Mouse (Mus musculus) gastrocnemius, postnatal 4 days (tissue): Measurements from ENCODE around the gene Abcc3. TPM values are rescaled to one million over a fixed set of nuclear protein-coding genes. Genes with fewer than 3 reads are reported as not detected.

Experiments
- DNase-seq, 2 experiments: peaks; one replicate each; pipeline ENCODE4 v3.0.0; 2021 to 2022; ENCODE audit warnings: low spot score in 2 of 2, mixed read lengths in 2 of 2
- total RNA-seq, 2 experiments: library from RNA; stranded (reverse); gene quantifications; 2 replicates each; pipeline ENCODE4 v1.2.3; 2021

The Abcc3 gene
- total RNA-seq, 2 experiments from 2014 or later, result 2.0 to 2.4 TPM

DNA sequence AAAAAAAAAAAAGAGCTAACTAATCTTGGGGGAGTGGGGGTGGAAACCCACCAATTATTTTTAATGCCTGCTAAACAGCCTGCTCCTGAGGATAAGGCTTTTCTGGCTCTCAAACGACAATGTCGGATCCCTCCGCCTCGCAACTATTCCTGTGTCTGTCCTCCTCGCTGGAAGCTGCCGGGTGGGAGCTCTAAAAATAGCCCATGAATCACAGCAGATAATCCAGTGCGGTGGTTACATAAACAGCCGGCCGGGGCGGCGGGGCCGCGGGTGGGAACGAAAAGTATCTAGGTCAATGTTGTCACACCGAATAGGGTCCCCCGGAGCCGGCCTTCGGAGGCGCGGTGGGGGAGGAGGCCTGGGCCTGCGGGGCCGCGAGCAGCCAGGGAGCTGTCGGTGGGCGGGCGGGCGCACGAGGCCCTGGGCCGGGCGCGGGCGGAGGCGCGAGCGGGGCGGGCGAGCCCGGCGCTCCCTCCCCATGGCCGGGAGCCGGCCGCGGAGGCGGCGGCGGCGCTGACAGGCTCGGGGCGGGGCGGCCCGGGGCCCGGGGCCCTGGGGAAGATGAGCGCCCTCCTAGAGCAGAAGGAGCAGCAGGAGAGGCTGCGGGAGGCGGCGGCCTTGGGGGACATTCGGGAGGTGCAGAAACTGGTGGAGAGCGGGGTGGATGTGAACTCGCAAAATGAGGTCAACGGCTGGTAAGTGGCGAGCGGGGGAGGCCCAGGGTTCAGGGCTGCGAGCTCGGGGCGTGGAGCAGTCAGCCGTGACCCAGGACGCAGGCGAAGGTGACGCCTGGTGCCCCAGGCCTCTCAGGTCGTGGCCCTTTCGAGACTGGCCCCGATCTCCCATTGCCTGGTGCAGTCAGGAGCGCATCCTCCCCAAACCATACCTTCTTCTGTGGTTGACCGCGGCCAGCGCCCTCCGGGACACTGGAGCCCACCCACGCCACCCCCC is 64.8 kb downstream of the Abcc3 start, which contains the start of gene Ankrd40:
Ankrd40 (plus strand) TSS at position 309 of the 951 bp plus-strand sequence.
- peak; percentile 93 for DNase-seq

GRCm38 (mm10) chr11:94326961-94327411 is 65.8 kb downstream of the Abcc3 start:
- DNase-seq, result no peak

- no peak for DNase-seq
Measured at GRCm38 (mm10) chr11:94324618-94325017, 68.2 kb downstream of the Abcc3 start.

- no peak for DNase-seq
Measured at GRCm38 (mm10) chr11:94323271-94323925, 69.4 kb downstream of the Abcc3 start.

DNA sequence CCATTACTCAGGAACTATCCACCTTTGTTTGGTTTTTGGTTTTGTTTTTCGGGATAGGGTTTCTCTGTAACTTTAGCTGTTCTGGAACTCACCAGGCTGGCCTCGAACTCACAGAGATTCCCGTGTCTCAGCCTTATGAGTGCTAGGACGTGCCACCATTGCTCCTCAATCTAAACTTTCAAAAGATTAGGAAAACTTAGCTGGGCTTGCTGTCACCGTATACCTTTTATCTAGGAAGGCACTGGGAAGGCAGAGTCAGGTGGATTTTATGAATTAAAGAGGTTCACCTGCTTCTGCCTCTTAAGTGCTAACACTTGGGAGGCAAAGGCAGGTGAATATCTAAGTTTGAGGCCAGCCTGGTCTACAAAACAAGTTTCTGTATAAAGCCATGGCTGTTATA is 70.2 kb downstream of the Abcc3 start:
- no peak for DNase-seq

DNA sequence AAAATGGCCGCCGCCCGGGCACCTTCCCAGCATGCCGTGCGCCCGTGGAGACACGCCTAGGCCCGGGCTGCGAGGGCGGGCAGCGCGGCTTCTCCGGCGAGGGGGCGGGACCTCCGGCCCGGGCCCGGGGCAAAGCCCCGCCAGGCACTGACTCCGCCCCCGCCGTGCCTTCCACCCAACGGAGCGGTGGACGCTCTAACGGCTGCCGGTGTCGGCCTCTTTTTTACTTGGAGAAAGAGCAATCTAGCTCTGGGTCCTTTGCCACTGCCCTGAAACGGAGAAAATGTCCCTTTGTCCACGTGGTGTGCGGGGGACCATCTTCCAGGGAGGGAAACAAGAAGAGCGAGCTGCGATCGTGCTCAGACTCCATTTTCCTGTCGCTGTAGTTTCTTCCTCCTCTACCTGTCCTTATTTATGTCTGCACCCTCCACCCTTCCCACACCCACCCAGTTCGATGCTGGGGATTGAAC is 70.8 kb downstream of the Abcc3 start, which contains the start of gene Luc7l3:
Luc7l3 (minus strand) TSS at position 58 of the 470 bp plus-strand sequence.
- DNase-seq, result peak; percentile 94 to 95

GRCm38 (mm10) chr11:94320969-94321930 is 71.5 kb downstream of the Abcc3 start:
- no peak for DNase-seq

GRCm38 (mm10) chr11:94318056-94318455 is 74.7 kb downstream of the Abcc3 start:
- DNase-seq, result no peak

DNA sequence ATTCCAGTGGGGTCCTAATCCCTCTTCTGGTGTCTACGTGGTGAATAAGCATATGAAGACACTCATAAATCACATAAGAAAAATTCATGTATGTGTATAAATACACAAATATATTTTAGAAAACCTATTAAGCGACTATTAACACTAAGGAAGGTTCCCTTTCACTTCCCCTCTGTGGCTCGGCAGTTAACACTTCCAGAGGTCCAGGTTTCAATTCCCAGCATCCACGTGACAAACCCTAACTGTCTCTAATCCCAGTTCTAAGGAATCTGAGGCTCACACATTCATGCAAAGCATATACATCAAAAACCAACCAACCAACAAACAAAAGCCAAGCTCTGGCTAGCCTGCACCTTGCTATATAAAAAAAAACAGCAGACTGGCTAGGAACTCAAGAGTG is 75.3 kb downstream of the Abcc3 start:
- no peak for DNase-seq

- DNase-seq, result no peak
Measured at GRCm38 (mm10) chr11:94317014-94317413, 75.8 kb downstream of the Abcc3 start.

DNA sequence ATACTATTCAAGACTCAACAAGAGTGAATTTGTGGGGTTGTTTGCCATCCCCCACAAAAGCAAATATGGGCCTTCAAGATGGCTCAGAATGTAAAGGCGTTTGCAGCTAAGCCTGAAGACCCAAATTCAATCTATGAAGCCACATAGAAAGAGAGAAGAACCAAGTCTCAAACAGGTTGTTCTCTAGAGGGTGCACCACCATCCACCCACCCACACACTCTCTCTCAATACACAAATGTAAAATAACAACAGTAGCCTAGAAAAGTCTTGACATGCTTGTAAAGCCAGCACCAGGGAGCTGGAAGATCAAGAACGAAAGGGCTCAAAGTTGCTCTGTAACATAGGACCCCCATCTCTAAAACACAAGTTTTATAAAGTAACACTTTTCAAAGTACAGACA is 76.3 kb downstream of the Abcc3 start:
- DNase-seq, result no peak

GRCm38 (mm10) chr11:94315308-94315707 is 77.5 kb downstream of the Abcc3 start:
- DNase-seq, result no peak

- no peak for DNase-seq
Measured at GRCm38 (mm10) chr11:94314098-94314652, 78.6 kb downstream of the Abcc3 start.

DNA sequence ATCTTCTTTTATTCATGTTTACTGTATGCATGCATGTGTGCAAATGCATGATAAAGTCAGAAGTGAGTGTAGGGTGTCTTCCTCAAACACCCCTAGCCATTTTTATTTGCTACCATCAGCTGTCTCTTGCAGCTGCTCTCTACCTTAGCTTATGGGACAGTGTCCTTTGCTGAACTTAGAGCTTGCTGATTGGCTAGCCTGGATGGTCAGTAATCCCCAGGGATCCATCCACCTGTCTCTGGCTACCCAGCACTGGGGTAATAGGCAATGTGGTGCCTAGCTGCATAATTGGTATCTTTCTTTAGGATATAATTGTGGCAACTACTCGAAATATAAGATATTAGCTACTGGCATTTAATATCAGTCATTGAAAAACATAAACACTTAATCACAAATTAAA is 80.1 kb downstream of the Abcc3 start:
- no peak for DNase-seq

GRCm38 (mm10) chr11:94294996-94295845 is 97.6 kb downstream of the Abcc3 start:
- DNase-seq, result no peak
